Mouse (Mus musculus) E14TG2a.4 (cell line): Measurements from ENCODE around the gene Bcl11a.

Experiments
- H3K27me3 ChIP-seq: 2 replicates; pipeline ENCODE4 v1.6.1; 2014; ENCODE audit warnings: low read length, control low read depth; ENCODE audit not compliant: insufficient read depth
- H3K36me3 ChIP-seq: 2 replicates; pipeline ENCODE4 v1.6.1; 2014; ENCODE audit warnings: low read length, control low read depth; ENCODE audit not compliant: insufficient read depth
- H3K4me1 ChIP-seq: replicated peaks from 2 replicates; pipeline ENCODE4 v1.6.1; 2014; ENCODE audit warnings: low read depth, low read length, control low read depth
- H3K4me3 ChIP-seq: replicated peaks from 2 replicates; pipeline ENCODE4 v1.5.1; 2014; ENCODE audit warnings: mild to moderate bottlenecking, low read length
- H3K9me3 ChIP-seq: 2 replicates; pipeline ENCODE4 v1.6.1; 2014; ENCODE audit warnings: low read length, control low read depth
- CTCF ChIP-seq: conservative IDR thresholded peaks from 2 replicates; pipeline ENCODE4 v1.5.1; 2014; ENCODE audit warnings: low read length
- NANOG ChIP-seq: IDR thresholded peaks from 2 replicates; pipeline ENCODE4 v1.6.1; 2014; ENCODE audit warnings: borderline replicate concordance, low read length, mixed read lengths
- POU5F1 ChIP-seq: IDR thresholded peaks from 2 replicates; pipeline ENCODE4 v1.6.1; 2014; ENCODE audit warnings: low read length, borderline replicate concordance

Bcl11a gene

DNA sequence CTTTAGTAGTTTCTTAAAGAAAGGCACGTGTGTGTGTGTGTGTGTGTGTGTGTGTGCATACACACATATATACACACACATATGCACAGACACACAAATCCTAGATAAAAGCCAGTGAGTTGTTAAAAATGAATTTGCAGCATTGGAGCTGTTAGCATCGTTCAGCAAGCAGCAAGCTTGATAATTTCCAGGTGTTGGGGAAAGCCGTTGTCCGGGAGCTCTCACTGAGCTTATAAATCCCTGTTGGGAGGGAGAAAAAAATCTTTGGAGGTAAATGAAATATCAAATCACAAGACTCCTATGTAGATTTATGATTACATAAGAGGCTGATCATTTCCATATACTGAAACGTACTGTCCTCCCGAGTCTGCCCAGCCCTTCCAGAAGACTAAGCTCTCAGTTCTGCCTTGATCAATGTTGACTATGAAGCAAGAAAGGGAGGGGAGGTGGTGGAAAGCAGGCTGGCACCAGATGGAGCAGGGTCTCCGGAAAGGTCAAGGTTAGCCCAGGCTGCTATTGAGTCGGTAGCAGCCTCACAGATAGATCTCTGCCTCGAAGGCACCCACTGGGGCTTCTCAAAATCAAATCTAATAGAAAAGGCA lies 15.3 kb upstream of the Bcl11a start:
- Histone ChIP-seq H3K36me3 (no peaks in the 10 kb centered on the region), H3K4me3 (no peak overlapping the region), H3K27me3 (peaks cover 25% of the 10 kb centered on the region)

GRCm38 (mm10) chr11:24064221-24064620 lies 13.6 kb upstream of the Bcl11a start:
- Histone ChIP-seq H3K27me3 (peaks cover 25% of the 10 kb centered on the region), H3K36me3 (no peaks in the 10 kb centered on the region), H3K4me1 (peaks cover 36% of the 10 kb centered on the region), H3K4me3 (no peak overlapping the region), H3K9me3 (no peaks in the 10 kb centered on the region)
- TF ChIP-seq CTCF (no peak), NANOG (no peak), POU5F1 (no peak)

More for the DNA sequence above, 15.3 kb upstream of the Bcl11a start:
- no peaks in the 10 kb centered on the region for H3K9me3 ChIP-seq
- no peak for TF ChIP-seq CTCF
- no peak for TF ChIP-seq POU5F1
- TF ChIP-seq NANOG = no peak
- H3K4me1 ChIP-seq = peaks cover 52% of the 10 kb centered on the region

DNA sequence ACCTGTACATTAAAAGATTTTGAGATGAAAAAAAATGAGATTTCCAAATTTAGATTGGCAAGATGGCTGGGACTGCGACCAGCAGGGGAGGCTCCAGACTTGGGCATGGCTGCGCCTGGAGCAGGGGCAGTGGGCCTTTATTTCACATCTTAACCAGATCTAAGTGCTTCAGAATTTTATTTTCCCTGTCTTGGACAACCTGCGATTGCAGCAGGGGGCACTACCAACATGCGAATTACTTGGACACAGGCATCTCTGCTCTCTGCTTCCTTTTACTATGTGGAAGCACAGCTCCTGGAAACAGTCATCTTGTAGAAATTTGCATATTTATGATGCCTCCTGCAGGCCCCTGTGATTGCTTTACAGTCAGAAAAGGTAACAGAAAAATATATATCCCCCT lies 12.5 kb upstream of the Bcl11a start:
- Histone ChIP-seq H3K4me3 (no peak overlapping the region), H3K27me3 (peaks cover 23% of the 10 kb centered on the region), H3K4me1 (peaks cover 29% of the 10 kb centered on the region), H3K36me3 (no peaks in the 10 kb centered on the region), H3K9me3 (no peaks in the 10 kb centered on the region)
- TF ChIP-seq POU5F1 (no peak), CTCF (no peak), NANOG (no peak)

GRCm38 (mm10) chr11:24074021-24074591 lies 3.8 kb upstream of the Bcl11a start:
- Histone ChIP-seq H3K4me1 (peaks cover 52% of the 10 kb centered on the region), H3K4me3 (peak overlapping the region; percentile 49), H3K9me3 (no peaks in the 10 kb centered on the region), H3K36me3 (no peaks in the 10 kb centered on the region), H3K27me3 (peaks cover 51% of the 10 kb centered on the region)
- TF ChIP-seq CTCF (no peak), POU5F1 (no peak), NANOG (no peak)

DNA sequence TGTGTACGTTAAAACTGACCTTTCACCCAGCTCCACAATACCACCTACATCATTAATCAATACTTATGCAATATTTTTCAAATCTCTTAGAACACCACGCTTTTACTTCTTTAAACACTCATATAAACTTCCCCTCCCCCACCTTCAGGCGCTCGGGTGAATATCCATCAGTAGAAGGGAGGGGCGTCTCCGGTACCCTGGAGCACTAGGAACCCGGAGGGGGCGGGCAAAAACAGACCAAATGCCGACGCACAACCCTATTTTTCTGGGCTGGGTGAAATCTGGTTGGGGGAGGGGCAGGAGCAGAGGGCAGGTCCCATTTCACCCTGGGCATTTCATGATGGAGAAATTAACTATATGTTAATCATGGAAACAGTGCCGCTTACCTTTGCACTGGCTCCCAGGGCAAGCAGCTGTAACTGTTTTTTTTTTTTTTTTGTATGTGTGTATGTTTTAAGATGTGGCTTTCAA lies 3.2 kb upstream of the Bcl11a start, which contains the start of gene A830031A19Rik:
Gene A830031A19Rik, minus strand, starts transcription at position 421 of the 471 bp plus-strand sequence.
- H3K4me1 ChIP-seq = peaks cover 55% of the 10 kb centered on the region
- TF ChIP-seq NANOG (no peak), POU5F1 (no peak), CTCF (no peak)
- H3K27me3 ChIP-seq = peaks cover 56% of the 10 kb centered on the region
- peak within 1 kb of the TSS; percentile 79 for H3K4me3 ChIP-seq
- H3K36me3 ChIP-seq = no peaks in the 10 kb centered on the region
- H3K9me3 ChIP-seq = no peaks in the 10 kb centered on the region

DNA sequence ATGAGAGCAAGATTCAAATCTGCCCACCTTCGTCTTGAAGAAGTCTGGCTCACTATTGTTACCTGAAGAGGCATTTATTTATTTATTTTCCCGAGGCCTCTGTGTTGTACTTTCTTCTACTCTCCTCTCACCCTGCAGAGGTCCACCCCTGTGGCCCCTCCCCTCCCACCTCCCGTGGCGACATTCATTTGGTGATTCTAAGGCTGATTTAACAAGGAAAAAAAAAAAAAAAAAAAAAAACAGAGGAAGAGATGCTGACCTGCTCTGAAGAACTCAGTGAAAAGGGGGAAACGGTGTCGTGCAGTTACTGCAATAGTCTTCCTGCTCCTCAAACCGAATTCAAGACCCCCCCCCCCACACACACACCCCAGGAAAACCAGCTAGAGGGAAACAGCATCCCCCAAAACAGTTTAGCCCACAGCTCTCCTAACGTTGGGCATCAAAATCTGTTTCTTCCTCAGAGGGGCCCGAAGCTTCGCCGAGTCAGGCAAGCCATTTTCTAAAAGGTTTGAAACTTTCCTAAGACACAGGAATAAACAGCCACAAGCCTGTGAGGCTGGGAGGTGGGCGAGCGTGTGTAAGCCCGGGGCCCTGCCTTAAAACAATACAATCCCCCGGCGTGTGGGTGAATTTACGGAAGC lies 2.2 kb upstream of the Bcl11a start:
- Histone ChIP-seq H3K27me3 (peaks cover 64% of the 10 kb centered on the region), H3K4me3 (peak overlapping the region; percentile 79), H3K4me1 (peaks cover 61% of the 10 kb centered on the region), H3K9me3 (no peaks in the 10 kb centered on the region), H3K36me3 (no peaks in the 10 kb centered on the region)
- TF ChIP-seq POU5F1 (no peak), CTCF (no peak), NANOG (no peak)

DNA sequence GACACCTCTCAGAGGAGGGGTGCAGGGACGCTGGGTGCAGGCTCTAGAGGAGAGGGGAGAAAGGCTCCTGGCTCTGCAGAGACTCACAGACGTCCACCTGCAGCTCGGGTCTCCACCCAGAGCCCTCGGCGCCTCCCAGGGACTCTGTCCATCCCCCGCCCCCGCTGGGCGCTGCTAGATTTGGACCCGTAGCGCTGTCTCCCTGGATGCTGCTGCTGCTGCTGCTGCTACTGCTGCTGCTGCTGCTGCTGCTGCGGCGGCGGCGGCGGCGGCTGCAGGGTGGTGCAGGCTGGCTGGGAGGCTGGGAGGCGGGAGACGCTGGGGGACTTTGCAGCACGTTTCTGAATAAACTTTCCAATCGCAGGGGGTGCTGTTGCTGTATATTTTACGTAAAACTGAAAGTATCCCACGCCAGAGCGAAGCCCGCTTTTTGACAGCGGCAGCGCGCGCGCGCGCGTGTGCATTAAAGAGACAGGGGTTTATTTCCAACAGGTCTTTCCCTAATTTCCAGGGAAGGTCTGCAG lies 1.7 kb upstream of the Bcl11a start:
- H3K4me3 ChIP-seq = peak overlapping the region; percentile 79
- no peak for TF ChIP-seq POU5F1
- no peak for TF ChIP-seq NANOG
- TF ChIP-seq CTCF = no peak
- H3K4me1 ChIP-seq = peaks cover 61% of the 10 kb centered on the region
- H3K9me3 ChIP-seq = no peaks in the 10 kb centered on the region
- H3K36me3 ChIP-seq = no peaks in the 10 kb centered on the region
- H3K27me3 ChIP-seq = peaks cover 66% of the 10 kb centered on the region

DNA sequence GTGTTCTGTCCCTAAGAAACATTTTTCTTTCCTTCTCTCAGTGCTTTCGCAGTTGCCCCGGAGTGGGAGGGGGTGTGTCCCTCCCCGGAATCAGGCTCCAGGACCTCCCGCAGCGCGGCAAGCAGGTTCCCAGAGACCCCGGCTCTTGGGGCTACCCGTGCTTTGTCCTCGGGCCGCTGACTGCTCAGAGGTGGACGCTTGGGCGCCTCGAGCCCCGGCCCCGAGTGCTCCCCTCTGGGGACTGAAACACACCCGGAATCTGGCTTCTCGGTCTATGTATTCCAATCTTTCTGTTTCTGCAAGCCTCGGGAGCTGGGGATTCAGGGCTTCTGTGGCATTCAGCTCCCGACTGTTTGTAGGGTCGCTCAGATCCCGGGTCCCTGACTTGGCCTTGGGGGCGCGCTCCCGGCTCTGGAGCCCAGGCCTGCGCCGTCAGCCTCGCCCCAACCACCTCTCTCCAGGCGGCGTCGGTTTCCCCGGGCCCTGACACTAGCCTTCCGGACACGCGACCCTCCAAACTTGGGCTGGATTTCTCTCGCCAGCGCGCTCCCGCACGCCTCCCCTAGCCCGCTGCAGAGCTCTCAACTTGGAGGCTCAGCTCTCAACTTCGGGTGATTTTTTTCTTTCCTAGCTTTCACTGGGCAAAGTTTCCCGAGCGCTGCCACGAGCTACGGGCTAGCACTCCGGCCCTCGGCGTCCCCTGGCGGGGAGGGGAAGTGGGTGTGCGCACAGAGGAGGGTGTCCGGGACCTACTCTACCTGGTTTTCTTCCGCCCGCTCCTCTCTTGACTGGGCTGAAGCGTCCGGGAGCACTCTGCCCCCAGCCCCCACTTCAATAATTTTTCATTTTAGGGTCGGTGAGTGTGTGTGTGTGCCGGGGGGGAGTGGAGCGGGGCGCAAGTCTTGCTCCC lies 780 bp upstream of the Bcl11a start:
- no peak for TF ChIP-seq POU5F1
- no peak for TF ChIP-seq NANOG
- TF ChIP-seq CTCF = no peak
- no peaks in the 10 kb centered on the region for H3K9me3 ChIP-seq
- H3K4me3 ChIP-seq = peak overlapping the region; percentile 79
- peaks cover 66% of the 10 kb centered on the region for H3K27me3 ChIP-seq
- peaks cover 62% of the 10 kb centered on the region for H3K4me1 ChIP-seq
- no peaks in the 10 kb centered on the region for H3K36me3 ChIP-seq
